Mouse (Mus musculus) bone marrow macrophage, adult 2 months (primary cell): ENCODE data around the gene Ttll3. TPM values are rescaled to one million over a fixed set of nuclear protein-coding genes. Genes with fewer than 3 reads are reported as not detected.

Experiments
- H3K27ac ChIP-seq: 2 replicates; pipeline ENCODE4 v1.5.1; 2012; ENCODE audit warnings: low read depth, low read length; ENCODE audit not compliant: insufficient read depth
- H3K4me1 ChIP-seq: 2 replicates; pipeline ENCODE4 v1.6.1; 2012; ENCODE audit warnings: low read length; ENCODE audit not compliant: control insufficient read depth, insufficient read depth
- H3K4me3 ChIP-seq: 2 replicates; pipeline ENCODE4 v1.5.1; 2012; ENCODE audit warnings: mild to moderate bottlenecking, low read length, moderate library complexity; ENCODE audit not compliant: insufficient read depth
- CTCF ChIP-seq: IDR thresholded peaks from 2 replicates; pipeline ENCODE4 v1.5.1; 2012; ENCODE audit warnings: low read depth, mild to moderate bottlenecking, low read length, moderate library complexity
- POLR2A ChIP-seq: IDR thresholded peaks from 2 replicates; pipeline ENCODE4 v1.6.1; 2012; ENCODE audit warnings: mild to moderate bottlenecking, low read depth, low read length, borderline replicate concordance
- polyA plus RNA-seq: library from polyadenylated mRNA; stranded (reverse); fragments of >200 nt; gene quantifications from 2 replicates; pipeline ENCODE4 v1.2.4, GENCODE M21; 2012; ENCODE audit not compliant: missing spikeins, insufficient read depth, insufficient read length

Ttll3 gene
- polyA plus RNA-seq, 1 experiment, result 12.5 TPM

DNA sequence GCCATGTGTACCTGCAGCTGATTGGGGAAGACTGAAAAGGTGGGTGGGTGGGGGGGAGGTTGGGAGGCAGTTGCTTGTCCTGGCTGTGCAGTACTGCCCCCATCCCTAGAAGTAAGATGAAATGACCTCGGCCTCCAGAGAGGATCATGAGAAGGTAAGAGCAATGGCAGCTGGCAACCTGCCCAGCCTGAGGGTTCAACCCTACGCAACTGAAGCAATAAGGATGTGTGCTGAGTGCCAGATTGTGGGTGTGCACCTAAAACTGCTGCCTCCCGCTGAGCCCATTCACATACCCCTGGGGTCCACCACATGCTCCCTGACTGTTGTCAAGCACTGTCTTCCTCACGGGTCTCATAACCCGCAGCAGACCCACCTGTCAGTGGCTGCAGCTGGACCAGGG is 27.4 kb downstream of the Ttll3 start:
- Histone ChIP-seq H3K4me3 (no peak overlapping the region), H3K4me1 (peaks cover 5% of the 10 kb centered on the region; the same call in 1 of the 2 replicates), H3K27ac (no peak overlapping the region)
- no peak for TF ChIP-seq CTCF
- TF ChIP-seq POLR2A, result no peak

DNA sequence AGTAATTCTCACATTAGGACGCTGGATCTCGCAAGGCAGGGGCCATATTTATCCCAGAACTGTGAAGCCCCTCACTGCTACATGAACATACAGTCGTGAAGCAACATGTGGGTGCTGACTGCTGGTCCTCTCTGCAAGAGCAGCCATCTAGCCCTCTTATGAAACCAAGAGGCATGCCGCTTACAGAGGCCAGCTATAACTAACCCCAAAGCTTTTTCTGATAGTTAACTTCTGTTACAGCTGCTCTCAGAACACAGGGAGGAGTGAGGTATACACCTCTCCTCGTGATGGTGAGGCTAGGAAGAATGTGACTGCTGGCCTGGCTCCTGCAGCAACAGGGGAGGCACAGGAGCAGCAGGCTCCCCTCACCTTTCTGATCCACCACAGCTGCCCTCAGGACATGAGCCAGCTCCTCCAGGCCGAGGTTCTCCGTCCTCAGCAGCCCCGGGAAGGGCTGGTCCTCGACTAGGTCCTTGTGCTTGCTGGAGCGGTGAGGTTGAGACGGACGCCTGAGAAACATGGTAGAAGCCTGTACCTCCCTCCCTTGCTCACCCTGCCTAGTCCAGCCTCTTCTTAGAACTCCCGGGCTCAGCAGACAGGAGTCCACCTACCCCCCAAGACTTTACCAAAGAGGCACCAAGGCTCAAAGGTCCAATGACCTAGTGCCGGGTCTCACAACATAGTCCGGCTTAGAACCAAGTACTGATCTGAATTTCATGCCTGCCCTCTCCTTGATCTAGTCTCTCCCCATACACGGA is 29.6 kb downstream of the Ttll3 start:
- peaks cover 5% of the 10 kb centered on the region; the same call in 1 of the 2 replicates for H3K4me1 ChIP-seq
- H3K4me3 ChIP-seq, result peak overlapping the region; percentile 70
- TF ChIP-seq POLR2A (no peak), CTCF (no peak)
- no peak overlapping the region for H3K27ac ChIP-seq

DNA sequence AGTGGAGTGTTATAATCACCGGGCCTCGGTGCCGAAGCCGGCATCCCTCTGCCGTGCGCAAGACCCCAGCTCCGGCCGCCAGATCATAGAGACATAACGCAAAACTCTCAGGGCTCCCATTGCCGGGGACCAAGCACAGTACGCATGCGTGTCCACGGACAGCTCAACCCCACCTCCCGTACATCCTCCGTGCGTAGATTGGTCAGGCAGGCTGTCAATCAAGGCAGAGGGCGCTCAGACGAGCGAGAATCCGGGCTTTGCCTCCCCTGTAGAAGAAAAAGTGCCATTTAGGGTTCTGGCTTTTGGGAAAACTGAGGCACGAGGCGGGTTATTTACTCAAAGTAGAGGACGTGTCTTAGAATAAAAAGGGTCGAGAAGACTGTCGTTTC is 30.1 kb downstream of the Ttll3 start, which contains the start of gene Rpusd3:
Gene Rpusd3 (minus strand): TSS at position 142 of the 389 bp plus-strand sequence.
- Histone ChIP-seq H3K27ac (no peak within 1 kb of the TSS), H3K4me1 (peaks cover 5% of the 10 kb centered on the region; the same call in 1 of the 2 replicates), H3K4me3 (peak within 1 kb of the TSS; percentile 70)
- TF ChIP-seq CTCF, result no peak
- no peak for TF ChIP-seq POLR2A

DNA sequence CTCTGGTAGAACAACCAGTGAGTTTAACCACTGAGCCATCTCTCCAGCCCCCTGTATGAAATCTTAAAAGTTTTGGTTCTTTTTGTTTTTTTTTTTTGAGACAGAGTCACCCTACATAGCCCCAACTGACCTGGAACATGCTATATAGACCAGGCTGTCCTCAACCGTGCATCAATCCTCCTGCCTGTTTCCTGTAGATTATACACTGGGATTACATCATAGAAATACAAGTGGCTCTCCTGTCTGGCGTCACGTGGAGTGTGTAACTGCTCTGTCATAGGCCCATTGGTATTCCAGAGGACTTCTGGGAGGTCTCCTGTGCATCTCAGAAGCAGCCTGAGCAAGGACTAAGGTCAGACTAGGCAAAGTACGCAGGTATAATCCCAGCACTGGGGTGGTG is 33.9 kb downstream of the Ttll3 start:
- Histone ChIP-seq H3K4me1 (peaks cover 5% of the 10 kb centered on the region; the same call in 1 of the 2 replicates), H3K27ac (no peak overlapping the region), H3K4me3 (no peak overlapping the region)
- TF ChIP-seq POLR2A (no peak), CTCF (no peak)

DNA sequence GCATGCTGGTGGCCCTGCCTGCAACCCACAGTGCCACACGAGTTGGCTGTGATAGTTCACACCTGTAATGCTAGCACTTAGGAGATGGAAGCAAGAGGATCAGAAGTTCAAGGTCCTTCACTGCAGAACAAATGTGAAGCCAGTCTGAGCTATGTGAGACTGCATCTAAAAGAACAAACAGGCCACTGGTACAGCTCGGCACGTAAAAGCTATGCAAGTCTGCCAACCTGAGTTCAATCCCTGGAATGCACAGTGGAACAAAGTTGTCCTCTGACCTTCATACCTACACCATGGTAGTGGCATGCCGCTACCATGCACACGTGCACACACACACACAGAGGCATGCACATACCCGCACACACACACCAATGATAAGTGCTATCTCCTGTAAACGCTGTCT is 35.1 kb downstream of the Ttll3 start:
- TF ChIP-seq POLR2A (no peak), CTCF (no peak)
- Histone ChIP-seq H3K4me3 (no peak overlapping the region), H3K27ac (no peak overlapping the region), H3K4me1 (0 out of 2 replicates have a peak, but pooled peaks cover 3% of the 10 kb centered on the region)

DNA sequence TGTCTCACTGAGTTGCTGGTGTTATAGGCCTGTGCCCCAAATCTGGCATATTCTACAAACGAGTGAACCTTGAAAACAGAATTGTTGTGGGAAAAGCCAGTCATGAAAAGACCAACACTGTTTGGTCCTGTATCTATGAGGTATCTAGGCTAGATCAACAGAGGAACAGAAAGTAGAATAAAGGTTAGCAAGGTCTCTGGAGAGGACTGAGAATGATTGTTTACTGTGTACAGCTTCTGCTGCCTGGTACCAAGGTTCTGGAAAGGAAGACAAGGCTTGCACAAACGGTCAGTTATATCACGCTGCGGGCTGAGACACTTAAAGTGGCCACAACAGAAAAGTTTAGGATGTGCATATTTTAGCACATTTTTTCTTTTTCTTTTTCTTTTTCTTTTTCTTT is 37.6 kb downstream of the Ttll3 start:
- Histone ChIP-seq H3K4me3 (no peak overlapping the region), H3K4me1 (no peaks in the 10 kb centered on the region), H3K27ac (no peak overlapping the region)
- TF ChIP-seq POLR2A (no peak), CTCF (no peak)

DNA sequence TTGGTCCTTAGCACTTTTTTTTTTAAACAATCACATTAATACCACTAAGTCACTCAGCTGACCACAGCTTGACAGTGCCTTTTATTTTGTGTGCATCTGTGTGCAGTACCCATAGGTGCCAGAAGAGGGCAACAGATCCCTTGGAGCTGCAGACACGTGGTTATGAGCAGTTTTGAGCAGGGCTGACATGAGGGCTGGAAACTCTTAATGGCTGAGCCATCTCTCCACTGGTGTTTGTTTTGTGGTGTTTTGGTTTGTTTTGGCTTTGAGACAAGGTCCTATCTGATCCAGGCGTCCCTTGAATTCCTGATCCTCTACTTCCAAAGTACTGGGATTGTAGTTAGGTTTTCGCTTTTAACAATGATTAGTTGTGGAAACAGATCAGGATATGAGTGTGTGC is 38.3 kb downstream of the Ttll3 start:
- Histone ChIP-seq H3K4me1 (no peaks in the 10 kb centered on the region), H3K27ac (no peak overlapping the region), H3K4me3 (no peak overlapping the region)
- no peak for TF ChIP-seq POLR2A
- peak; percentile 35; the same call in 1 of the 2 replicates for TF ChIP-seq CTCF

DNA sequence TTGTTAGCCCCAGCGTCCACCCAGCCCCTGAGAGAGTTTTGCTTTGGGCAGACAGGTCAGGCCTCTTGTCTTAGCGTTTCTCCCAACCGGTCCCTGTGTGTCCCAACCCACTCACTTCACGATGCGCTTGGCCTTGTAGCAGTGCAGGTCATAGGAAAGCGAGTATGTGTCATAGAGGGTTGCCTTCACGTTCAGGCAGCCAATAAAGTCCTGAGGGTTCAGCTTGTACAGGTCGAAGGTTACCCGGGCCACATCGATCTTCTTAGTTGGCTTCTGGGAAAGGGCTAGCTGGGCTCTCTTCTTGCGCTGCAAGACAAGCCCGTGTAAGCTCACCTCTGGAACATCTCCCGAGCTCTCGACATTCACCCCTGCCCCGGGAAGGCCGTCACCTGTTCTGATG is 38.9 kb downstream of the Ttll3 start:
- Histone ChIP-seq H3K27ac (no peak overlapping the region), H3K4me3 (no peak overlapping the region), H3K4me1 (no peaks in the 10 kb centered on the region)
- TF ChIP-seq POLR2A, result no peak
- TF ChIP-seq CTCF, result no peak

DNA sequence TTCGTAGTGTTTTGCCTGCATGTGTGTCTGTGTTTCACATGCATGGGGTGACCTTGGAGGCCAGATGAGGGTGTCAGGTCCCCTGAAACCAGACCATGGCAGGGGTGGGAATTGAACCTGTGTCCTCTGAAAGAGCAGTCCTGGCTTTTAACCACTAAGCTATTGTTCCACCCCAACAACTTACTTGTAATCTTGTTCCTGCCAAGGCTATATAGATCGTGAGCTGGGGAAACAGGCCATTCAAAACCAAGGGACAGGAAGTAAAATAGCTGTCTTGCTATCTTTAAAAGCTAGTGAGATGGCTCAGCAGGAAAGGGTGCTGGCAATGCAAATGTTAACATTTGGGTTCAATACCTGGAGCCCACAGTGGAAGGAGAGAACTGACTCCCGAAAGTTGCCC is 40.9 kb downstream of the Ttll3 start:
- no peaks in the 10 kb centered on the region for H3K4me1 ChIP-seq
- H3K4me3 ChIP-seq, result no peak overlapping the region
- TF ChIP-seq POLR2A (no peak), CTCF (no peak)
- H3K27ac ChIP-seq, result no peak overlapping the region

DNA sequence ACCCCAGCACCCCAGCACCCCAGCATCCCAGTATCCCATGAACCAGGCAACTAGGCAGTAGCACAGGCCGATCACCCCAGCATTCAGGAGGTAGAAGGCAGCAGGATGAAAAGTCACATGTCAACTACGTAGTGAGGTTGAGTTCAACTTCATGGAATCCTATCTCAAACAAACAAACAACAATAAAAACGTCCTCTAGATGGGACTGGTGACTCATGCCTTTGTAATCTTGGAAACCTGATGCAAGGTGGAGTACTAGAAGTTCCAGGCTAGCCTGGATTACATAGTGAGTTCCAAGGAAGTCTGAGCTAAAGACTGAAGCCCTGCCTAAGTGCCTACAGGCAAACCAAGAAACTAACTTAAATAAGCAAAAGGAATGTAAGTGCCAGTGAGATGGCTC is 41.8 kb downstream of the Ttll3 start:
- TF ChIP-seq CTCF, result no peak
- H3K4me1 ChIP-seq, result 0 out of 2 replicates have a peak, but pooled peaks cover under 1% of the 10 kb centered on the region
- no peak overlapping the region for H3K27ac ChIP-seq
- no peak overlapping the region for H3K4me3 ChIP-seq
